Mouse (Mus musculus) heart, postnatal 10 days (tissue): ENCODE data around the gene Milr1. TPM values are rescaled to one million over a fixed set of nuclear protein-coding genes. Genes with fewer than 3 reads are reported as not detected.
"Not testable (repeated sequence)": the region's sequence is repeated elsewhere in the genome, so short reads cannot be mapped to it uniquely, and the experiment has no call there.

ENCODE experiments used
- DNase-seq, 2 experiments: peaks; one replicate each; pipeline ENCODE4 v3.0.0; 2021
- intact Hi-C: fragments of 180-260 bp; cut with DNase I; formaldehyde crosslinking; loops from one replicate; pipeline ENCODE4 v1.15.1; 2025
- total RNA-seq, 2 experiments: library from RNA; stranded (reverse); gene quantifications; 2 replicates each; pipeline ENCODE4 v1.2.3; 2021

The Milr1 gene
- total RNA-seq, 2 experiments from 2014 or later, result 0.94 to 1.1 TPM

- DNase-seq, result no peak
- intact Hi-C loops, result no loop called here
Measured at GRCm38 (mm10) chr11:106762800-106763185, 11.8 kb downstream of the Milr1 start.

GRCm38 (mm10) chr11:106766611-106767162 lies 15.7 kb downstream of the Milr1 start:
- no peak for DNase-seq

GRCm38 (mm10) chr11:106767516-106767915 lies 16.5 kb downstream of the Milr1 start:
- no peak for DNase-seq
- intact Hi-C loops, result no loop called here

More at GRCm38 (mm10) chr11:106766611-106767162, 15.7 kb downstream of the Milr1 start:
- intact Hi-C loops, result no loop called here

GRCm38 (mm10) chr11:106770195-106770974 lies 19.4 kb downstream of the Milr1 start:
- intact Hi-C loops, result no loop called here
- no peak for DNase-seq

GRCm38 (mm10) chr11:106773061-106773460 lies 22.0 kb downstream of the Milr1 start:
- DNase-seq, result no peak
- intact Hi-C loops, result no loop called here

- DNase-seq, result no peak
- intact Hi-C loops, result no loop called here
Measured at GRCm38 (mm10) chr11:106776960-106777359, 25.9 kb downstream of the Milr1 start.

GRCm38 (mm10) chr11:106777395-106777794 lies 26.4 kb downstream of the Milr1 start:
- DNase-seq, result no peak
- intact Hi-C loops, result no loop called here

- DNase-seq, result no peak
- intact Hi-C loops, result no loop called here
Measured at GRCm38 (mm10) chr11:106778132-106778531, 27.1 kb downstream of the Milr1 start.

- intact Hi-C loops, result no loop called here
- no peak for DNase-seq
Measured at GRCm38 (mm10) chr11:106778589-106779387, 27.8 kb downstream of the Milr1 start.

GRCm38 (mm10) chr11:106779388-106780088 lies 28.5 kb downstream of the Milr1 start, which contains the start of gene Polg2:
Polg2 (minus strand) TSS chr11:106779537.
- DNase-seq, result peak; percentile 94
- intact Hi-C loops, result no loop called here

- intact Hi-C loops, result no loop called here
- DNase-seq, result no peak
Measured at GRCm38 (mm10) chr11:106780089-106780425, 29.0 kb downstream of the Milr1 start.

- intact Hi-C loops, result no loop called here
- DNase-seq, result no peak
Measured at GRCm38 (mm10) chr11:106780590-106781220, 29.7 kb downstream of the Milr1 start.

- DNase-seq, intact Hi-C loops: not testable (repeated sequence)
Measured at GRCm38 (mm10) chr11:106782271-106782670, 31.2 kb downstream of the Milr1 start.

- intact Hi-C loops, result no loop called here
- no peak for DNase-seq
Measured at GRCm38 (mm10) chr11:106782841-106783764, 32.1 kb downstream of the Milr1 start.

- no peak for DNase-seq
- intact Hi-C loops, result no loop called here
Measured at GRCm38 (mm10) chr11:106784476-106784875, 33.5 kb downstream of the Milr1 start.

GRCm38 (mm10) chr11:106785043-106785442 lies 34.0 kb downstream of the Milr1 start:
- intact Hi-C loops, result loop anchor here (5.0 kb wide), 2 partner anchors 132 to 197 kb away; no protein-coding TSS in a partner anchor
- no peak for DNase-seq

- DNase-seq, result peak; percentile 94 to 95
- intact Hi-C loops, result loop anchor here (5.0 kb wide), 2 partner anchors 130 to 195 kb away; no protein-coding TSS in a partner anchor
Measured at GRCm38 (mm10) chr11:106787131-106788025, 36.4 kb downstream of the Milr1 start.
